Mouse (Mus musculus) MN1 (cell line): Measurements from ENCODE around the gene Rbpj.
A peak's percentile ranks its signal among the peaks of the same experiment; 100 is the strongest.

Experiments
- DNase-seq: peaks from one replicate; pipeline ENCODE4 v3.0.0-alpha.2; 2016; ENCODE audit warnings: low spot score

Rbpj gene

DNA sequence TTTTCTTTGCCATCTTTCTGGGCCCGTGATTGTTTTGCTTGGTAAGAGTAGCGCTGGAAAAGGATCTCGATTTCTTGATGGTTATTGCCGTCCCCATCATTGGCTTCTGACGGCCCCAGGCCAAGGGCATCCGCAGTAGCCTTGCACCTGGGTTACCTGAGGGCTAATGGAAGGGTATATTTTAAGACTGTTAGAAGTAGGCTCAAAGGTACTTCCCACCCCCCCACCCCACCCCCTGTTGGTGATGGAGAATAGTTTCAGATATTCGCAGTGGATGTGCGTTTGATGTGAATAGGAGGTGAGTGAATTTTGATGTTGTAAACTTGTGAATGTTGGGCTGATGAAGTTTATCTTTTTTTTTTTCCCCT lies 125.7 kb downstream of the Rbpj start:
- DNase-seq: peak; percentile 16

DNA sequence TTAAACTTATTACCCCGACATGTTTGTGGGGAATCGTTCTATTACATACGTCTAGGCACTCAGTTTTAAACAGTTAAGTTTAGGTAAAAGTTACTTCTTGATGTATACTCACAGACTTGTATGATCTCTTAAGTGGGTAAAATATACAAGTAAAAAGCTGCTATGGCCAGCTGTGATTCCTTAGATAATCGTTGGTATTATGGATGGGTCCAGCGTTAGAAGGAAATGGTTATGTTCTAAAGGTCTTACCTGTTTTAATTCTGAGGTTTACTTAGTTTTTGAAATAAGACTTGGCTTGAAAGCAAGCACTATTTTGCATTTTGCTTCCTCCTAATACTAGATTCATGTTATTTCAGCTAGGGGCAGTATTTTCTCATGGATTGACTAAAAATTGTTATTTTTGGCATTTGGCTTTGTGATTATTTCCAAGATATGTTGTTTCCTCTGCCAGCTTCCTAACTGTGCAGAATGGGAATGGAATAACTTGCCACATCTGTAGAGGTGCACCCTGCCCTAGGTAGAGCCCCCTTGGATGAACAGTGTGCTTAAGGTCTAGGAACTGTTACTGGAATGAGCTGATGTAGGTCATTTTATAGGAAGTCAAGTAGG lies 127.2 kb downstream of the Rbpj start:
- no peak for DNase-seq

DNA sequence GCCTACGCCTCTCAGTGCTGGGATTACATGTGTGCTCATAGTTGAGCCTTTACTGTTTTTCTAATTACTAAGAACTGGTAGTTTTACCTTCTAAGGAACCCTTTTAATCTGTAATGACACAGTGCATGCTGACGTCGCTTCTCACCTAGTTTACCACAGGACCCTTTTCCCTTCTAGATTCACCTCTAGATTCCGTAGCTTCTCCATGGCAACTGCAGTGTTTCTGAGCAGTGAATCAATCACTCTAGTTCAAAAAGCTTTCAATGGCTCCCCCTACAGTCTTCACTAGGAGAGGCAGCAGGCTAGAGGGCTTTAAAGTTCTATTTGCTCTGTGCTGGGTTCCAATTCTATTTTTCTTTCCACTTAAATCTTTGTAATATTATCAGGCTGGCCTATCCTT lies 128.3 kb downstream of the Rbpj start:
- DNase-seq: peak; percentile 57

GRCm38 (mm10) chr5:53598510-53598909 lies 132.6 kb downstream of the Rbpj start:
- peak; percentile 46 for DNase-seq

- DNase-seq: no peak
These were observed 133.2 kb downstream of the Rbpj start for GRCm38 (mm10) chr5:53599116-53599515.

DNA sequence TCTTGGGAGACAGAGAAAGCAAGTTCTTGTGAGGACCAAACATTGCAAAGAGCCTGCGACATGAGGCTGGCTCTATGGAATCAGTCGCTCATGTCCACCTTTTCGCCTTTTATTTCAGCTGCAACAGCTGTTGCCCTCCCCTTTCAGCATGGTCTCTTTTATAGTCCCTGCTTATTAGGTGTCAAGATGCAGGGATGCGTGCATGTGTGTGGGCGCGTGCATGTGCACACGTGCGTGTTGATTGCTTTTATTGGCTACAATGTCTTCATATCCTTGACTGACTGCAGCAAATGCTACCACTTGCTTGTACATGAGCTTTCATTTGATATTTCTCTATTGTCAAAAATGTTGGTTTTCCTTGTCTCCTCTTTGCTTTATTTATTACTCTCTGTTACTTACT lies 136.2 kb downstream of the Rbpj start:
- no peak for DNase-seq

DNA sequence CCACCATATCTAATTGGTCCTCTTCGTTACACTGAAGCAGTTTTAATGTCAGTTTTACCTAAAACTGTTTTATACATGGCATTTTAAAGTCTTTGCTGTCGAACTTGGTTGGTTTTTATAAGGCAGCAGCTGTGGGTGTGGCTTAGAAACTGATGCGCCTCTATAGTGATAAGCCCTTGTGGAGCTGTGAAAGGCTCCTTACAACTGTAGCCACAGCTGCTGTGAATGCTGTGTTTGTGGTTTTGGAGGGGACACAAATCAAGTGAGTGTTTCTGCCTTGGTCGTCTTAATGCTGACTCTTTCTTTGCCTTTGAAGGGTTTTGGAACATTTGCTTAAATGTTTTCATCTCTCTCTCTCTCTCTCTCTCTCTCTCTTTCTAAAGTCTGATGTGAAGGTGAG lies 139.5 kb downstream of the Rbpj start:
- no peak for DNase-seq

GRCm38 (mm10) chr5:53607230-53607996 lies 141.5 kb downstream of the Rbpj start:
- DNase-seq: no peak

DNA sequence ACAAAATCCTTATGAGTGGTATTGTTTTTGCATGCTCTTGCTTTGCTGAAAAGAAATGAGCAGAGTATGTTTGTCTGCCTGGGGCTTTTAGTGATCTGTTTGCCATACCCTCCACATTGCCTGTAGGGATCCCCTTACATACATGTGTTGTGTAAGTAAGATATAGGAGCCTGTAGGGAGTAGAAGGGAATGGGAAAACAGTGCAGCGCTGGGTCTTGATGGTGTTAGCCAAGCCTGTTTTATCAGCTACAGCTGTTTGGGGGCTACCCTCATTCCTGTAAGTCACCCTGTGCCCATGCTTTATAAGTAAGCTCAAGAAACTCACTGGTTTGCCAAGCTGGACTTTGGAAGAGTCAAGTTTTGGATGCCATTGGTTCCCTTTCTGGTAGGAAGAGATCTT lies 152.9 kb downstream of the Rbpj start:
- no peak for DNase-seq

DNA sequence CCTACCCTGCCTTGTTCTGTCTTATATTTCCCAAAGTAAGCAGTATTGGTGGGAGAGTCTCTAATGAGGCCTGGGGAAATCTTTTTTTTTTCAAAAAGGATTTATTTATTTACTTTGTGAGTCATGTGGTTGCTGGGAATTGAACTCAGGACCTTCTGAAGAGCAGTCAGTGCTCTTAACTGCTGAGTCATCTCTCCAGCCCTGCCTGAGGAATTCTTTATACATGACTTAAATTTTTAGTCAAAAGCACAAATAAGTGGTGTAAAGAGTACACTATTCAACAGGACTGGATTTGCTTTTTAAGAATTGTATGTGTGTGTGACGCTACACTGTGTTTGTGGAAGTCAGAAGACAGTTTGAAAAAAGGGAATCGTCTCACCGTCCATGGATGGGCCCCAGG lies 166.1 kb downstream of the Rbpj start:
- no peak for DNase-seq

GRCm38 (mm10) chr5:53636795-53637194 lies 170.8 kb downstream of the Rbpj start:
- no peak for DNase-seq

GRCm38 (mm10) chr5:53637206-53637605 lies 171.3 kb downstream of the Rbpj start:
- DNase-seq: no peak

DNA sequence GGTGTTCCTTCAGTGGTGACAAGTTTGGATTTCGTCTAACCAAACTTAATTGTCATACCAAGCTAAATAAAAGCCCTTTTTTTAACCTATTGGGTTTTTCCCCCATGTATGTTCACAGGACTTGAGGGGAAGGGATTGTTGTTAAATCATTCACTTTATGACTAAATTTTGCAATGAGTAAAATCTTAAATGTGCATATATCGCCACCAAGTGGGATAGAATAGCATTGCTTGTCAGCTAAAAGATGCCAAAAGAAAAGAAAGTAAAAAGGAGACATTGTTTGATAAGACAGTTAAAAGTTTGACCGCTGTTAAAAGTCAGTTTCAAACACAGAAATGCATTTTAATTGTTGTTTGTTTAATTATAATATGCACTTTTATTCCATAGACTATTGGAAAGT lies 172.7 kb downstream of the Rbpj start:
- peak; percentile 48 for DNase-seq

DNA sequence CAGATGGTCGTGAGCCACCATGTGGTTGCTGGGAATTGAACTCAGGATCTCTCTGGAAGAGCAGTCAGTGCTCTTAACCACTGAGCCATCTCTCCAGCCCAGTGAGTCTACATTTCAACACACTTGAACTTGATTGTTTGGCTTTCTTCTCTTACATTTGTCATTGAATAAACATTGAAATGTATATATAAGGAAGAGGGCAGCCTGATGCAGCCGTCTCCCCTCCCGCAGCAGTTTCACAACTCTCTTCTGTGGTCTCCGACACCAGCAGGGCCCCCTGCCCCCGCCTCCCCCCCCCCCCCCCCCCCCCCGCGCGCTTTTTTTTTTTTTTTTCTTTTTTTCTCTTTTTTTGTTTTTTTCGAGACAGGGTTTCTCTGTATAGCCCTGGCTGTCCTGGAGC lies 180.7 kb downstream of the Rbpj start:
- no peak for DNase-seq

DNA sequence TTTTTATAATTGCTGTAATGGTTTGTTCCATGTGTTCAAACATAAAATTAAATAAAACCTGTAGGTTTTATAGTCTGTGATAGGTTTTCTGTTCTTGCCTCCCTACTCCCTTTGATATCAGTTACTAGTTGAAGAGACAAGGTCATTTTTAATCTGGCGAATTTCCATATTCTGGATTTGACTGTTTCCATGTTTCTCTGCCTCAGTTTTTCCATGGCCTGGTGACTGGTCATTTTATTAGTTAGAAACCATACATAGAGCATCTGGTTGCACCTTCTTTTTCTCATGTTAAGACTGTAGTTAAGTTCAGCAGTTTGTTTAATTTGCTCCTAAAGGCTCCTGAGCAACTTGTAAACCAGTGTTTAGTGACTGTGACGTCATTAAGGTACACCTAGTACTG lies 181.4 kb downstream of the Rbpj start:
- DNase-seq: no peak

DNA sequence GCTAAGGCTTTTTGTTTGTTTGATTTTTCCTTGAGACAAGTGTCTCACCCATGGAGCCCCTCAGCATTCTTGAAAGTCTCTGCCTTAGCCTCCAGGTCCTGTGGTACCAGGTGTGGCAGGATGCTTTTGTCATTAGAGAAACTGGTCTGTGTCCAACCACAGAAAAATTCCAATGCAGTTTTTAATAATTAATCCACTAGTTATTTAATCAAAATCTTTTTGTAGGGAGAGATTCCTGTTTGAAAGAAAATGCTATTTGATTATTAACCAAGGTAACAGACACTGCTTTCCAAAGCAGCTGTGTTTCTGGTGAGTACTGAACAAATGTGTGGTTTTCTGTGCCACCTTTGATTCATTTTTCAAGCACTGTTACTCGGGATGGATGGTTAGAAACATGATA lies 190.6 kb downstream of the Rbpj start:
- no peak for DNase-seq

DNA sequence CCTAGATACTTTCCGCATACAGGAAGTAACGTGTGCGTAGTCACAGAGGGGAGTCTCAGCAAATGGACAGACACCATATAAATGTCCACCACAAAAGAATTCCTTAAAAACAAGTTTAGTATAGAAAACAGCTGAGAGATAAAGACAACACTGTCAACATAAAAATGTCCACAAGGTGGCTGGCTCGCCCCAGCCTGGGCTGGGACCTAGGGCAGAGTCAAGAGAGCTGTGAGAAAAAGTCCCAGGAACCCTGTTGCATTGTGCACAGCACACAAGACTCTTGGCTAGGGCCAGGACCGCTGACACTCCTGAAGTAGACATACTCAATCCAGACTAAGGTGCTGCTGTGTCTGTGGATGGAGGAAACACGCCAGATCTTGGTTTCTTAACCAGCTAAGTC lies 192.0 kb downstream of the Rbpj start:
- DNase-seq: peak; percentile 36

DNA sequence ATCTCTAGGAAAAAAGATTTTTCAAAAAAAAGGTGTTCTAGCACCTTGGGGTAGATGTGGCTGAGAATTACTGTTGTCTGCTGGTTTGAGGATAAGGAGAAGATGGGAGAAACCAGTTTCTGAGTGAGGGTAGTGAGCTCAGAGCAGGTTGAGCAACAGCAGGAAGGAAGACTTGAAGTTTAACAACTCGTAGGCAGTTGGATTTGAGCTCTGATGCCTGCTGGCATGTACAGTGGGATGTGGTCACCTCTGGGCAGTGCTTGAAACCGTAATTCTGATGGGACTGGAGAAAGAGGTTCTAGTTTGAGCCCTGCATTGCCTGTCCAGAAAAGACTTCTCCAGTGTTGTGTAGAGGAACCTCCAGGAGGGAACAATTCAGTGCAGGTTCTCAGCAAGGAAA lies 195.6 kb downstream of the Rbpj start:
- no peak for DNase-seq

DNA sequence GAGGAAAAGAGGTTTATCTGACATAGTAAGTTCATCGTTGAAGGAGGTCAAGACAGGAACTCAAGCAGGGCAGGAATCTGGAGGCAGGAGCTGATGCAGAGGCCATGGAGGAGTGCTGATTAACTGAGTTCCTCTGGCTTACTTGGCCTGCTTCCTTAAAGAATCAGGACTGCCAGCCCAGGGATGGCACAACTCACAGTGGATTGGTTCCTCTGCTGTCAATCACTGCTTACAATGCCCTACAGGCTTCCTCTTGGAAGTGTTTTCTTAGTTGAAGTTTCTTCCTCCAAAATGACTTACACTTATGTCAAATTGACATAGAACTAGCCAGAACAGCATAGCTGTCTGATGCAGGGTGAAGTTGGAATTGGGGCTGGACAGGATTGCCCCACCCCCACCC lies 196.5 kb downstream of the Rbpj start:
- DNase-seq: no peak

DNA sequence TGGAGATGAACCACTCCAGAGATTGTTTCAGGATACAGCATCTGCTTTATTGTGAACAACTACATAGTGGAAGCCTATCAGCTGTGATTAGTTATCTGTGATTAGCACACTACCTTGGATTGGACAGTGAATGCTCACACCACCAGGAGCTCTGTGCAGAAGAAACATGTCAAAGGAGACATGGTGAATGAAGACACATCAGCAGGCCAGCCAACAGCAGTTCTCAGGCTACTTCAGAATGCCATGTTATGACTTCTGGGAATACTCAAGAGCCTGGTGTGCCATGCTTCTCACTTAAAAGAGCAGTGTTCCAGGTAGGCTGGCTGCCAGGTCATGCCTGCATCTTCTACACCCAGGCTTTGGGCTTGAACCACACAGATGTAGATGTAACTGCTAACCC lies 197.7 kb downstream of the Rbpj start:
- DNase-seq: no peak

DNA sequence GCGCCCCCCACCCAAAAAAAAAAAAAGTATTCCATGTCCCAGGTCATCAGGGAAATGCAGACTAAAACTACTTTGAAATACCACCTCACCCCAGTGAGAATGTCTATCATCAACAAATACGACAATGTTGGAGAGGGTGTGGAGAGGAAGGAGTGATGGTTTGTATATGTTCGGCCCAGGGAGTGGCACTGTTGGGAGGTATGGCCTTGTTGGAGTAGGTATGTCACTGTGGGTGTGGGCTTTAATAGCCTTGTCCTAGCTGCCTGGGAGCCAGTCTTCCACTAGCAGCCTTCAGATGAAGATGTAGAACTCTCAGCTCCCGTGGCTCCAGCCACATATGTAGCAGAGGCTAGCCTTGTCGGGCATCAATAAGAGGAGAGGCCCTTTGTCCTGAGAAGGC lies 202.1 kb downstream of the Rbpj start:
- no peak for DNase-seq

GRCm38 (mm10) chr5:53670321-53670938 lies 204.5 kb downstream of the Rbpj start:
- DNase-seq: no peak

DNA sequence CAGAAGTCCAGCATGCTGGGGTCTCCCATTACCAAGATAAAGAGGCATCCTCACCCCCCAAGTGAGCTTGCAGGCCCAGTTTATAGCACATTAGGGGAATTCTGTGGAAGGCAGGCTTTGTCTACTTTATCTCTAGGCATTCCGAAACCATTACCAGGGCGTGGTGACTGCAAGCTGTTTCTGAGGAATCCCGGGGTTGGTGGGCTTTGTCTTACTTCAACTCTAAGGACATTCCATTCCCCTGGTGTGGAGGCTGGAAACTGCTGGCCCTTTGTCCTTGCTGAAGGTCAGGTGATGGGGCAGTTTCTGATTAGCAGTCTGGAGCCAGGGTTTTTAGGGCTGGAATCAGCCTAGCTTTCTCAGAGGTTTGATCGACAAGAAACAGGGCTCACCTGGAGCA lies 205.6 kb downstream of the Rbpj start:
- no peak for DNase-seq

DNA sequence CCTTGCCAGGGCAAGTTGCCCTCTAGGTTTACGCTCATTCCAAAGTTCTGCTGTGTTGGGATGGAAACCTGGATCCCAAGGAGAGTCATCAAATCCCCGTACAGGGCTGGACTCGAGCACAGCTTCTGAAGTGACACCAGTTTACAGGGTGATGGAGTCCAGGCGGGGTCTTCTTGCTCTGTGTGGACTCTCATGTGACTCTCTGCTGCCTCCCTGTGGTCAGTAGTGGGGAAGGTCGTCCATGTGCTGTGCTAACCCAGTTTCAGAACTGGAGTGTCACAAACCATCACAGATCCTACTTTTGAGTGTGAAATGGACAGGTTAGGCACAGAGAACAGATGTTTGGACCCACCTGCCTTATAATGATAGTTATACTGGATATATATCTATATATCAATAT lies 206.4 kb downstream of the Rbpj start:
- peak; percentile 74 for DNase-seq
